Mouse (Mus musculus): ENCODE results near the gene Enpp1.

Gene Enpp1

DNA sequence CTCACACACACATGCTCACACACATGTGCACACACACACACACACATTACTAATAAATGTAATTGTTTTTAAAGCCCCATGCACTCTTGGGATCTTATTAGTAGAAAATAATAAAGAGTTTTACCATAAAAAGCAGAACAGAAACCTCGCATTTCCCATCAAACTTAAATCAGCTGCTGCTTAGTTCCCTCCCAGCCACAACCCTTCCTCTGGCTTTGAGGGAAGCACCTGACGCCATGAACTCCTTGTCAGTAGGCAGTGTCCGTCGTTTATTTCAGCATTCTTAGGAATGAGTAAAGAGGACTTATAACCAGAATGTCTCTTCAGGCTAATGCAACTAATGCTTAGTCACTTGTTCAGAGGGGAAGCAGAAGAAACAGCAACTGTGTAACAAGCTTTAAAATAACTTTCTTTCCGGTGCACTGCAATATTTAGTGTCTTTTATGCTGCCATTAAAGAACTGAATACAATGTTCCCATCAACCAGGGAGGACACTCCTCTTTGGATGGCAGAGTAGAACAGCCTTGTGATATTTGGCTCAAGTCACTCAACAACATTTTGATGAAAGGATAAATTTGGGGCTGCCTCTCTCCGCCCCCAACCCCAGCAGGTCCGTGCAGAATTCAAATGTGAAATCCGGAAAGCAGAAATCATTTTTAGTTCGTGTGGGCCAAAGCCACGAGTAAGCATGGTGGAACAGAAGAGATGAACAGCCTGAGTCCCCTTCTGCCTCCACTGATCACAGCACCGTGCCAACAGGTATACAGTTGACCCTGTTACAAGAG, 69.0 kb downstream of the Enpp1 start:
- ChIA-PET CTCF (interaction anchor here in 1 of 4 experiments (0.5 kb wide), 1 partner anchor 310 kb away, joined by 3 read pairs; no protein-coding TSS in a partner anchor), POLR2A (interaction anchor here in 1 of 4 experiments (0.6 to 0.7 kb wide), 2 partner anchors 84 to 469 kb away, joined by 3 read pairs; no protein-coding TSS in a partner anchor)

DNA sequence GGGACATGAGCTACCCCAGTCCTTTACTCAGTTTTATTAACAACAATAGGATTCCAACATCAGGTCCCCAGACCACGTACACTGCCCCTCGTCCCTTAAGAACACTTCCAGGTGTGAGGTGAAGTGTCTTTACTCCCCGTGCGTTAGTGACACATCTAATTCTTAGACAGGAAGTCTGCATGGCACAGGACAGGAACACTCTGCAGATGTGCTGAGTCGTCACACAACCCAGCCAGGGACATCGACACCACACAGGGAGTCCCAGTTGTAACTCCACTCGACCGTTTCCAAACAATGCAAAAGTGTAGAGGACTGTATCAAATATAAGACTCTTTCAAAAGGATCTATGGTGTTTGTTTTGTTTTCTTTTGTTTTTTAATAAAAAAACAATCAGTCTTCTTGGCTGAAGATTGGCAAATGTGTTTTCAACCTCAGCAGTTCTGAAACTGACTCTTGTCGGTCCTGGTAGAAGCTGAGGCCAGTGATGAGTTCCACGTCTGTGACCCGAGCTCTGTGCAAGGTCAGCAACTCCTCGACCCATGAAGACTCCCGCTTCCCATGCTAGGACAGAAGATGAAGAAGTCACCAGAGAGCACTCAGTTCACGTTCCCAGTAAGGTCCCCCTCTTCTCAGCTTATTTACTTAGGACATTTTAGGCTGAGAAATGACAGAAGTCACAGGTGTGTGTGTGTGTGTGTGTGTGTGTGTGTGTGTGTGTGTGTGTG, 70.4 kb downstream of the Enpp1 start:
- ChIA-PET POLR2A (interaction anchor here in 1 of 4 experiments (0.6 kb wide), 2 partner anchors 14 to 633 kb away, joined by 3 to 4 read pairs; no protein-coding TSS in a partner anchor), CTCF (interaction anchor here in 2 of 4 experiments (0.6 to 1.1 kb wide), 2 partner anchors 81 to 148 kb away, joined by 7 to 13 read pairs; no protein-coding TSS in a partner anchor)

DNA sequence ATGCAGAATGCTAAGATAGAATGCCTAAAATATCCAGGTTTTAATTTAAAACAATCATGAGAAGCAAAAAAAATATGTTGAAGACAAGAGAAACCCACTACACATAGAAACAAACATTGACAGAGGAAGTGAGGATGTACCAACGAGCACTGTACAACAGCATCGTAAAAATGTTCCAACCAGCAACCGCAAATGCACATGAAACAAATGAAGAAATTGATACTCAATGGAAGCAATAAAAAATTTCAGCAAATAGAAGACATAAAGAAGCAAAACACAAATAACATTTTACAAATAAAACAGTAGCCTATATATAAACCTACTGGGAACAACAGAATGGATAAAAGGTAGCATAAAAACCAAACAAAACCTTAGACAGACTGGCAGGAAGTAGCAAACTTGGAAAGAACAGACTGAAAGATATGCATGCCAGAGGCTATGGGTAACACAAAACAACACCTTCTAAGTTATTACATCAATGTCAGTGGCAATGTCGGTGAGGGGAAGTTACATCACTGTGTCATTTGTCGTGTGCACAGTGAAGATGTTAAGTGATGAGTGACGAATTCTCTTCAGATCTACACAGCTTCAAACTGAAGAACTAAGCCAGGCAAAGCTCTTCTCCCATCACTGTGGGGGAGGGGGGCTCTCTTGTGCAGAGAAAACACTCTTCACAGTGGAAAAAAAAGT, 71.6 kb downstream of the Enpp1 start:
- ChIA-PET CTCF (no interaction called here), POLR2A (no interaction called here)

DNA sequence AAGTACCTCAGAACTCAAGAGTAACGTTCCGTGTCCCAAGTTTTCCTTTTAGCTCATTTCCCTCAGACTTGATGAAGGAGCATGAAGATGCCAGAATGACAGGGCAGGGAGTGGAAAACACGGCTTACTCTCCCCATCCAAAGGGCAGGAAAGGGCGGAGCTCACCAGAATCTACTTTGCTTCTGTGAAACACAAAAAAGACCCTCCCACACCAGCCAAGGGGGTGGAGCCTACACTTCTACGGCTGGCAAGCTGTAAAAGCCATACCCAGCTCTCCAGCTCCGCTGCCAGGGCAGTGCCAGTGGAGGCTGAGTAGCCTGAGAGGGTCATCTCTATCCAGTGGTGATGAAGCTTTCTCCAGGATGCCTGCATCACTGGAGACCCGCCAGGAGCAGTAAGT, 72.4 kb downstream of the Enpp1 start:
- ChIA-PET CTCF (no interaction called here), POLR2A (no interaction called here)

DNA sequence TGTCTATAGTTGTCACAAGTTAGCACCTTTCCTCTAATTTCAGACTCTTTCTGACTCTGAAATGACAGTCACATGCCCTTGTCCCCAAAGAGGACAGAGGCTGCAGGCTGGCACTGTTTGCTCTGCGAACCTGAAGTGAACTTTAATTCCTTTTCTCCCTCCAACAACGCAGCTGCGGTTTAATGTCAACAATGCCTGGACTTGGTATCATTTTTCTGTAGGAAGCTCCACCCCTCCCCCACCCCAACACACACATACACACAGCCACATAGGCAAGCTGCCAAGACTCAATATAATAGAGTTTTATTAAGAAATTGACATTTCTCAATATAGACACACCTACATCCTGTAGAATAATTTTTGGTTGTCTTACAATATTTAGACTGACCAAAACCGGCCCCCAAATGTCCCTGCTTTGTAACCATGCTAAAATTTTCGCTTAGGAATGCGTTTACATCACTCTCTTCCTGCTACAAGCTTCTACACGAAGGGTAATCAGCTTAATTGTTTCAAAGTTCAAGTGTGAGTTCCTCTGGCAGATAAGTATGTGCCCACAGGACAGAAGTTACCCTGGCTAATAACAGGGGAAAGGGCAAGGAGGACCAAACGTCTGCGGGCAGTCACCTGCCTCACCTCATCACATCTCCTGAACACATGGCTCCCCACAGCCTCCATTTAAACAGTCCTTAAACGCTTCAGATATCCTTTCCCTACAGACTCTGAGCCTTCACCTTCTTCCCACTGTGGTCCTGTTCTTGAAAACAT, 73.5 kb downstream of the Enpp1 start:
- CTCF ChIA-PET, result interaction anchor here in 1 of 4 experiments (0.8 kb wide), 1 partner anchor 151 kb away, joined by 3 read pairs; no protein-coding TSS in a partner anchor
- POLR2A ChIA-PET, result interaction anchor here in 1 of 4 experiments (1.3 kb wide), 1 partner anchor 23 kb away, joined by 3 read pairs; no protein-coding TSS in a partner anchor

DNA sequence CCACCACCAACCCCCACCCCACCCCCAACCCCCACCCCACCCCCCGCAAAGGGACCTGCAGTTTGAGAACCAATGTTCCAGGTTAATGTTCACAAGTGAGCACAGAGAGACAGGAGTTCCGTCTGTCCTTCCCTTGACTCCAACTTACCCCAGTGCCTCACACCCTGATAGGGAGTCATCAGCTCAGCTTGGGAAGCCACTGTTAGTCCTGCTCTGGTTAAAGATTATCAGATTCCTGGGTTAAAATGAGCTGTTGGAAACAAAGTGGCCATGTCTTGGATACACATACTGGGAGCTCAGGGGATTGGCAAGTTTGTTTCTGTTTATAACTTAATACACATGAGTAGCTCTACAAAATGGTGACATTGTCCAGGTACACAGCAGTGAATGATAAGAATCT, 75.0 kb downstream of the Enpp1 start:
- ChIA-PET POLR2A (no interaction called here), CTCF (no interaction called here)

DNA sequence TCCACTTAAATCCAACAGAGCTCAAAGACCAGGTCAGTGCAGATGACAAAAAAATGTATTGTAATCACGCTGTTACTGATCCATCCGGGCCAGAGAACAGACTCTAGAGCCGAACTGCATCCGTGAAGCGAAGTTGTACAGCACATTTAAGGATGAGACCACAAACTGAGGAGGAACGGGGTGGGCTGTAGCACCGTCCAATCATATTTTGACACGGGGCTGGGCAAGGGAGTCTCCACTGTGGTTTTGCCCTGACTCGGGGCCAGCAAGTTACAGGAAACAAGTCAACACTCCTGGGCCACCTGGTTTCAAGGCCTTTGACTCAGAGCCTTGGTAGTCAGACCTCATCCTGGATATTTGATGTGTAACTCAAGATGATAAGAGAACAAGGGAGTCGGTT, 76.1 kb downstream of the Enpp1 start:
- ChIA-PET CTCF (interaction anchor here in 2 of 4 experiments (0.6 to 2.1 kb wide), 2 partner anchors 324 to 619 kb away, joined by 3 to 5 read pairs; no protein-coding TSS in a partner anchor), POLR2A (no interaction called here)

DNA sequence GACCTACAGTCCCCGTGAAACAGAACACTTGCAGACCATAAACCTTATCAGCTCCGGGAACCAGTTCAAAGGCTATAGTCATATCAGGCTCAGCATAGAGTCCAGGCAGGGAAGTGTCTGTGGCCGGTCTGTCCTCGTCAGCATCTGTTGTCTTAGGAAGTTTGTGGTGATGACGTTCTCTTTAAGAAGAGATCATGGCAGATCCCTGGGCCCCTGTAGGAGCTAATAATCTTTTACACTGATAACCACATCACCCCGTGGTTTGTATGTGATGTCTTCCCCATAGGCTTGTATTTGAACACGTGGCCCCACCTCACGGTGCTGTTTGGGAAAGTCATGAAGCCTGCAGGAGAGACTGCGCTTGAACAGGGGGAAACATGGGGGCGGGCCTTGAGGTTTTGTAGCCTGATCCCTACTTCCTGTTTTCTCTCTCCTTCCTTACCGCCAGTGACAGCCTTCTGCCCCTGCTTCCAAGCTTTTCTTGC, 76.6 kb downstream of the Enpp1 start:
- CTCF ChIA-PET, result interaction anchor here in 2 of 4 experiments (0.6 to 2.1 kb wide), 2 partner anchors 323 to 620 kb away, joined by 3 to 5 read pairs; no protein-coding TSS in a partner anchor
- POLR2A ChIA-PET, result interaction anchor here in 1 of 4 experiments (1.3 kb wide), 1 partner anchor 40 kb away, joined by 4 read pairs; the partner anchor contains the start of gene Ccn2

DNA sequence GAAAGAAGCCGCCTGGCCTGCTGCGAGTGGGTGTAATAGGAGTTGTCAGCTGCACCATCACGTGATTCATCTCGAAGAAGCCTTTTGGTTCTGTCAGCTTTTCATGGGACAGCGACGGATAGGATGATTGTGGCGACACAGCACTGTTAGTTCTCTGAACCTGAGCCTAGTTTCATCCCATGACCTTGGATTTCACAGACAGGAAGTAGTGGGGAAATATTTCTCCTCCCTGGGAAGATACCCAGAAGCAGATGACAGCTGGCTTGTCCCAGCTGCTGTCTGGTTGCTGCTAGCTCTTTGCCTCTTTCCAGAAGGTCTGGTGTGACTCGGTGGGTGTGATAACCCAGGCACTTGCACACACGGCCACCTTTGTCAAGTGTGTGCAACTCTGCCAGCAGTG, 77.7 kb downstream of the Enpp1 start:
- CTCF ChIA-PET, result interaction anchor here in 2 of 4 experiments (0.6 to 2.1 kb wide), 2 partner anchors 322 kb away, joined by 3 to 5 read pairs; no protein-coding TSS in a partner anchor
- POLR2A ChIA-PET, result interaction anchor here in 2 of 4 experiments (1.2 to 1.3 kb wide), 2 partner anchors 15 to 39 kb away, joined by 3 to 4 read pairs; partner anchors contain the start of gene Ccn2 (in 1 of the 2)

DNA sequence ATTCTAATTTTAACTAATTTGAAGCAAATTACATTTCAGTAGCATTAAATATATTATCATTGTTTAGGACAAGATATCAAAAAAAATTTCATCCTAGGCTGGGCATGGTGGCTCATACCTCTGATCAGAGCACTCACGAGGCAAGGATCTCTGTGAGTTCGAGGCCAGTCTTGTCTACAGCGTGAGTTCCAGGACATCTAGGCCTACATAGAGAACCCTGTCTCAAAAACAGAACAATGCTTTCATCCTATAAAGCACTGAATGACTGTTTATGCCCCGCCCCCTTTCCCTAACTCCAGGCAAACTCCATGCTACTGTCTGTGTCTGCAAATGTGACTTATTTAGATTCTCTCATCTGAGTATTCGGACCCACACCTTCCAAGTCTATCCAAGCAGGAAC, 80.8 kb downstream of the Enpp1 start:
- POLR2A ChIA-PET, result interaction anchor here in 1 of 4 experiments (1.6 kb wide), 1 partner anchor 10 kb away, joined by 3 read pairs; no protein-coding TSS in a partner anchor

DNA sequence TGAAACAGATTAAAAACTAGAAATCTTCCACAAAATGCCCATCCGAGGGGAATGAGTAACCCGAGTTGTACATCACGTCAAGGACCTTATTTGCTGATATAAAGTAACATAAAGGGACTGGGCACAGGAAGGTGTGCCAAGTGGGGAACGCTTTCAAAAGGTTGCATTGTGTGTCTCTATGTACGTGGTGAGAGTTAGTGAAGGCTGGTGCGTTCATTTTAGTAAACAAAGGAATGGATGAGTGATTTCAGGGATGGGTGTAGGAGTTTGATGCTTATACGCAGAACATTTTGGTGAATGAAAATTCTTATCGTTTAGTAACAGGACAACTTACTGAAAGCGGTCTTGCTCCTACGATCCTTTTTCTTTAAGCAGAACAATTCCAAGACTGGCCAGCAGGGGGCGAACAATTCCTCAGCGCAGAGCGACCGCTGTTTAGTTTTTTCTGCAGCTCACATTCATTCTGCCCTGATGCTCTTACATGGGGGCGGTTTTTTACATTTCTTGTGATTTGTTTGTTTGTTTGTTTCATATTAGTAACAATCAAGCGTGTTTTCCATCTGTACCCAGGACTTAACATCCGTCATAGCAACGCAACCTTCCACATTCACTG, 81.4 kb downstream of the Enpp1 start:
- CTCF ChIA-PET, result no interaction called here
- POLR2A ChIA-PET, result no interaction called here

More for the DNA sequence above, 80.8 kb downstream of the Enpp1 start:
- CTCF ChIA-PET, result no interaction called here

DNA sequence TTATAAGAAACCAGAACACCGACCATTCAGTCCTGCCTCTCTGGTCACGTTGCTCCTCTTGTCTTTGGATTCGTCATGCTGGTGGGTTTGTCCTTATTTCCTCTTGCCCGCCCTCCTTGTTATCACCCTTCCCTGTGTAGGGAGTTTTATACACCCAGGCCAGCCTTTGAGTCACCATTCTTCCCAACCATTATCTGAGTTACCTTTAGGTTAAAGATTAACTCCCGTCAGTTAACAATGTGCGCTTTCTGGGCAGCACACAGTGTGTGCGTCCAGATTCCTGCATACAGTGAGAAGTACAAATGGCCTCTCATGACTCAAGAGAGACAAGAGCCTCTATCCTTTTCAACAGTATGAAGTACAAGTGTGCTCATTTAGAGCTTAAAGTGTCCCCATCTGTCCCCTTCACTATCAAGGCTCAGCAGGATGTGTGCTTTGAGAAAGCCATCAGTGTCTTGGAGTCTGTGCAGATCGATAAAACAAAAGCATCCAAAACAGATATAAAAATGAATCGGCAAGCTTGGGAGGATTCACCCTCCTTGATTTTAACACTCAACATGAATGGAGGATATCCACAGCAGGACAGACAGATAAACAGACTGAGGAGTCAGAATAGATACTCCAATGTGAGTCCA, 82.8 kb downstream of the Enpp1 start:
- POLR2A ChIA-PET, result no interaction called here
- CTCF ChIA-PET, result interaction anchor here in 1 of 4 experiments (0.5 kb wide), 1 partner anchor 297 kb away, joined by 3 read pairs; no protein-coding TSS in a partner anchor

DNA sequence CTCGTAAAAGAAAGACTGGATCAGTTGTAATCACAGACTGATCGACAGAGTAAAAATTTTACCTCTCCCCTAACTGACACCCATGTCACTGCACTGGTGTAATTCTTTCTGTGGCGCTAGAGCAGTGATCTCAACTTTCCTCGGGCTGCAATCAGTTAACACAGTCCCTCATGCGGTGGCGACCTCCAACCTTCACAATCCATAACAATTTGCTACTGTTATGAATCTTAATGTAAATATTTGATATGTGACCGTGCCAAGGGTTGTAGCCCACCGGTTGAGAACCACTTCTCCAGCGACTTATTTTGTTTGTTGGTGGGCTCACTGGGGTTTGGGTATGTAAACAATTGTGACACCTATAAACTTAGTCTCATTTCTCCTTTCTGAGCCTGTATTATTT, 83.5 kb downstream of the Enpp1 start:
- POLR2A ChIA-PET, result interaction anchor here in 3 of 4 experiments (0.6 to 1.3 kb wide), 4 partner anchors 32 to 312 kb away, joined by 3 read pairs; partner anchors contain the start of gene Ccn2 (in 1 of the 3)
- CTCF ChIA-PET, result interaction anchor here in 3 of 4 experiments (0.8 to 1.5 kb wide), 4 partner anchors 77 to 316 kb away, joined by 4 read pairs; no protein-coding TSS in a partner anchor

DNA sequence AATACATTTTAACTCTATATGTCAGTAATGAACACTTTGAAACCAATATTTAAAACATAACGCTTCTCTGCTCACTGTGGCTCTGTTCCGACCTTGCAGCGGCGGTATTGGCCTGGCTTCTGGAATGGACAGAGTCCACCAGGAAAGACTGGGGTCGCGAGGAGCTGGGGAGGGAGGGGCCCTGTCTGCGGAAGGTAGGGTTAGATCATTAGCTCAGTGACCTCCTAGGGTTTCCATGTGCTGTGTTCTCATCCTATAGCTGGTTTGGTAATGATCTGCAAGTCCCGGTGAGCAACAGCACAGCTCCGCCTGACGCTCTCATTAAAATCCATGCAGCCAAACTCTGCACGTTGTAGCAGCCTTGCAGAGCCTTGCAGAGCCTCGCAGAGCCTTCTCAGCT, 84.7 kb downstream of the Enpp1 start:
- ChIA-PET CTCF (interaction anchor here (0.6 to 1.5 kb wide), 9 partner anchors 11 to 744 kb away, joined by 3 to 4 read pairs (median 4); no protein-coding TSS in a partner anchor), POLR2A (interaction anchor here in 2 of 4 experiments (0.6 to 1.3 kb wide), 5 partner anchors 14 to 239 kb away, joined by 3 to 4 read pairs (median 3); partner anchors contain the start of gene Ccn2 (in 1 of the 2))

DNA sequence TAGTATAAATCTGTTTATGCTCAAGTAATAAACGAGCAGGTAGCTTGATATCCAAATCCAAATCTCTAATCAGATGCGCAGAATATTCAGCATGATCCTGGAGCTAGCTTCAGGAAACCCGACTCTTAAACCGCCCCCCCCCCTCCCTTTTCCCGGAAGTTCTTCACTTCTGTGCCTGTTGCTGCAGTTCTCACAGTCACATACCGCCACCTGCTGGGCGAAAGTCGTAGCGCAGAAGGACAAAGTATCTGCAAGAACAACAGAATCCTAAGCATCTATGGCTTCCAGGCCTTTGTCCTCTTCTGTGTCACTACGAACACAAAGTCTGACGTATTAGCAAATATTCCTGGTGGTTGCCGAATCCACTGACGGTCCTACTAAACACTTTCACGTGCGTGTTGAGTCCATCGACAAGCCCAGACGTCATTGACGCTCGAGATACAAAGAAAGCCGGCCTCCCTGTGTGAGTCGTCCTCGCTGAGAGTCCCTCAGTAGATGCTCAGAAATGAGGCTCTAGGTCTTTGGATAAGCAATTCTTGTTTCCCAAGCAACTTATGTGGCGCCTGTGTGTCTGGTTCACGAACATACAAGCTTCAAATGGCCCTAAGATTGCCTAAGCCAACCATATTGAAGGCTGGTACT, 86.8 kb downstream of the Enpp1 start:
- POLR2A ChIA-PET, result interaction anchor here in 1 of 4 experiments (0.9 kb wide), 1 partner anchor 30 kb away, joined by 3 read pairs; the partner anchor contains the start of gene Ccn2
- CTCF ChIA-PET, result interaction anchor here (0.6 to 1.7 kb wide), 45 partner anchors 9 to 1538 kb away, joined by 3 to 35 read pairs (median 5); no protein-coding TSS in a partner anchor

DNA sequence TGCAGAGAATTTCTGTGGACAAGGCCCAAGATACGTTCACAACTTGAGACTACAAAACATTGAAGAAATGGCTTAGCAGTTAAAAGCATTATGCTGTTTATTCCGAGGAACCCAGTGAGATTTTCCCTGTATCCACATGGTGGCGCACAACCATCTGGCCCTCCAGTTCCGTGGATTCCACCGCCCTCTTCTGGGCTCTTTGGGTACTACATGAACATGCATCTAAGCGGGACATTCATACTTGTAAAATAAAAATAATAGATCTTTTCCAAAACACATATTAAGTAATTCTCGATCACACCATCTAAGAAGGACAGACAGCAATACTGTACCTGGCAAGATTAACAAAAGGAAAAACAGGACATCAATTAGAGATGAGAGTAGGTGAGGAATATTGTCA, 89.4 kb downstream of the Enpp1 start:
- POLR2A ChIA-PET, result interaction anchor here in 2 of 4 experiments (1.0 to 2.5 kb wide), 4 partner anchors 12 to 32 kb away, joined by 3 to 18 read pairs (median 6); partner anchors contain the start of gene Ccn2 (in 1 of the 2)
- CTCF ChIA-PET, result interaction anchor here in 3 of 4 experiments (0.6 to 2.5 kb wide), 8 partner anchors 33 to 310 kb away, joined by 3 to 17 read pairs (median 6); no protein-coding TSS in a partner anchor

All from embryonic stem cell, embryonic (primary cell).